Mouse (Mus musculus): ENCODE data around the gene Tnnc1.

DNA sequence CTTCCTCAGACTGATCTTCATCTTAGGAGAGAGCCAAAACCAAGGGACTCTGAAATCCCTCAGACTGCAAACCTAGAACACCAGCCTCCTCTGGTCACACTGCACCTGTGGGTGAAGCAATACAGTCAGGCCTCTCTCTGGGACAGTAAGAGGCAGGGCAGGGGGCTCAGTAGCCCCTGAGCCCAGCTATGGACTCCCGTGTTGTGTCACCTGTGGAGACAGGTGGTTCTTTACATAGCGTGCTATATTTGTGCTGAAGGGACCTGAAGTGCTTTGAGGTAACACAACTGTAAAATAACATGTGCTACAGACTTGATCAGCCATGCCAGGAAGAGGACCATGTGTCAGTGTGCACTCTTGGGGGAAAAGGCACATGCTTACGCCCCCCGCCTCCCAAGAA lies 12.6 kb upstream of the Tnnc1 start:
- TF ChIP-seq CTCF (IDR thresholded peaks at IDR 0.05; ENCODE audit: low read depth, low read length), result no peak
- TF ChIP-seq POLR2A (IDR thresholded peaks at IDR 0.05; ENCODE audit: extremely low read depth, insufficient read depth, low read length), result no peak
